Mouse (Mus musculus) thymus, postnatal 14 days (tissue): ENCODE results near the gene Yaf2.
A peak's percentile ranks its signal among the peaks of the same experiment; 100 is the strongest.
"Not testable (repeated sequence)": the region's sequence is repeated elsewhere in the genome, so short reads cannot be mapped to it uniquely, and the experiment has no call there.

Source experiments
- DNase-seq: peaks from one replicate; pipeline ENCODE4 v3.0.0; 2021

Yaf2 gene

GRCm38 (mm10) chr15:93336925-93337761 lies at the start of gene Yaf2:
Gene Yaf2 (minus strand): TSS chr15:93336935.
- DNase-seq, result peak; percentile 91

- no peak for DNase-seq
Observed at GRCm38 (mm10) chr15:93381337-93381736, 44.6 kb upstream of the Yaf2 start.

- DNase-seq, result peak; percentile 32
Observed at GRCm38 (mm10) chr15:93379177-93379576, 42.4 kb upstream of the Yaf2 start.

GRCm38 (mm10) chr15:93375696-93376095 lies 39.0 kb upstream of the Yaf2 start:
- no peak for DNase-seq

GRCm38 (mm10) chr15:93372525-93373119 lies 35.9 kb upstream of the Yaf2 start:
- not testable (repeated sequence) for DNase-seq

GRCm38 (mm10) chr15:93371838-93372237 lies 35.1 kb upstream of the Yaf2 start:
- no peak for DNase-seq

GRCm38 (mm10) chr15:93368558-93368957 lies 31.8 kb upstream of the Yaf2 start:
- no peak for DNase-seq

- DNase-seq, result no peak
Observed at GRCm38 (mm10) chr15:93365561-93365960, 28.8 kb upstream of the Yaf2 start.

GRCm38 (mm10) chr15:93358346-93359095 lies 21.8 kb upstream of the Yaf2 start:
- no peak for DNase-seq

- DNase-seq, result no peak
Observed at GRCm38 (mm10) chr15:93340630-93341379, 4.1 kb upstream of the Yaf2 start.

GRCm38 (mm10) chr15:93336658-93336924 lies 144 bp downstream of the Yaf2 start:
- no peak for DNase-seq

- DNase-seq, result peak; percentile 60
Observed at GRCm38 (mm10) chr15:93335821-93336657, 696 bp downstream of the Yaf2 start.

- no peak for DNase-seq
Observed at GRCm38 (mm10) chr15:93331256-93331655, 5.5 kb downstream of the Yaf2 start.

GRCm38 (mm10) chr15:93327235-93327634 lies 9.5 kb downstream of the Yaf2 start:
- no peak for DNase-seq

- DNase-seq, result no peak
Observed at GRCm38 (mm10) chr15:93326651-93327050, 10.1 kb downstream of the Yaf2 start.

- no peak for DNase-seq
Observed at GRCm38 (mm10) chr15:93325360-93325759, 11.4 kb downstream of the Yaf2 start.

- DNase-seq, result no peak
Observed at GRCm38 (mm10) chr15:93318781-93319180, 18.0 kb downstream of the Yaf2 start.

GRCm38 (mm10) chr15:93310304-93310703 lies 26.4 kb downstream of the Yaf2 start:
- DNase-seq, result not testable (repeated sequence)

- DNase-seq, result no peak
Observed at GRCm38 (mm10) chr15:93298197-93298596, 38.5 kb downstream of the Yaf2 start.

GRCm38 (mm10) chr15:93294483-93294882 lies 42.3 kb downstream of the Yaf2 start:
- DNase-seq, result no peak

- no peak for DNase-seq
Observed at GRCm38 (mm10) chr15:93288321-93288720, 48.4 kb downstream of the Yaf2 start.

GRCm38 (mm10) chr15:93287628-93288027 lies 49.1 kb downstream of the Yaf2 start:
- DNase-seq, result no peak
